Mouse (Mus musculus) kidney, embryonic 14.5 days (tissue): ENCODE measurements at regions not wholly inside any gene's neighbourhood (a gene's known extent, or its start where the extent isn't known, plus 50 kb on each side); places are given as distances from the start of the nearest gene placed in this dataset.

Experiments
- ATAC-seq: fragments of 200-750 bp; cut with Nextera tagmentation; 2 replicates; pipeline ENCODE4 v1.8.0; 2017; ENCODE audit warnings: moderate number of reproducible peaks, mild to moderate bottlenecking, moderate TSS enrichment, moderate library complexity; ENCODE audit not compliant: low FRiP score, low TSS enrichment
- H3K27ac ChIP-seq: fragments of 300-500 bp; sonication (generic); 2 replicates; pipeline ENCODE4 v1.5.1; 2014; ENCODE audit warnings: low read depth, mild to moderate bottlenecking, low read length, moderate library complexity, mixed read lengths
- H3K27me3 ChIP-seq: fragments of 300-500 bp; sonication (generic); 2 replicates; pipeline ENCODE4 v1.6.1; 2014; ENCODE audit warnings: mild to moderate bottlenecking, low read length; ENCODE audit not compliant: control insufficient read depth, insufficient read depth
- H3K36me3 ChIP-seq: fragments of 300-500 bp; sonication (generic); 2 replicates; pipeline ENCODE4 v1.6.1; 2014; ENCODE audit warnings: low read length, mixed read lengths; ENCODE audit not compliant: control insufficient read depth, insufficient read depth
- H3K4me1 ChIP-seq: fragments of 300-500 bp; sonication (generic); 2 replicates; pipeline ENCODE4 v1.6.1; 2014; ENCODE audit warnings: low read length, mixed read lengths; ENCODE audit not compliant: control insufficient read depth, insufficient read depth
- H3K4me2 ChIP-seq: fragments of 300-500 bp; sonication (generic); replicated peaks from 2 replicates; pipeline ENCODE4 v1.6.1; 2014; ENCODE audit warnings: low read depth, mild to moderate bottlenecking, low read length
- H3K4me3 ChIP-seq: fragments of 300-500 bp; sonication (generic); 2 replicates; pipeline ENCODE4 v1.5.1; 2014; ENCODE audit warnings: mild to moderate bottlenecking, low read length
- H3K9ac ChIP-seq: fragments of 300-500 bp; sonication (generic); 2 replicates; pipeline ENCODE4 v1.6.1; 2014; ENCODE audit warnings: low read depth, mild to moderate bottlenecking, low read length, moderate library complexity
- H3K9me3 ChIP-seq: fragments of 300-500 bp; sonication (generic); 2 replicates; pipeline ENCODE4 v1.6.1; 2016; ENCODE audit warnings: low read length; ENCODE audit not compliant: control insufficient read depth
- WGBS: fragments of 180-500 bp; shearing (Covaris S2); extraction: QIAGEN DNeasy Blood & Tissue Kit; methylation state at CpG from one replicate; pipeline ENCODE4 v1.1.7; 2014; 5-methylcytosine and 5-hydroxymethylcytosine counted together

DNA sequence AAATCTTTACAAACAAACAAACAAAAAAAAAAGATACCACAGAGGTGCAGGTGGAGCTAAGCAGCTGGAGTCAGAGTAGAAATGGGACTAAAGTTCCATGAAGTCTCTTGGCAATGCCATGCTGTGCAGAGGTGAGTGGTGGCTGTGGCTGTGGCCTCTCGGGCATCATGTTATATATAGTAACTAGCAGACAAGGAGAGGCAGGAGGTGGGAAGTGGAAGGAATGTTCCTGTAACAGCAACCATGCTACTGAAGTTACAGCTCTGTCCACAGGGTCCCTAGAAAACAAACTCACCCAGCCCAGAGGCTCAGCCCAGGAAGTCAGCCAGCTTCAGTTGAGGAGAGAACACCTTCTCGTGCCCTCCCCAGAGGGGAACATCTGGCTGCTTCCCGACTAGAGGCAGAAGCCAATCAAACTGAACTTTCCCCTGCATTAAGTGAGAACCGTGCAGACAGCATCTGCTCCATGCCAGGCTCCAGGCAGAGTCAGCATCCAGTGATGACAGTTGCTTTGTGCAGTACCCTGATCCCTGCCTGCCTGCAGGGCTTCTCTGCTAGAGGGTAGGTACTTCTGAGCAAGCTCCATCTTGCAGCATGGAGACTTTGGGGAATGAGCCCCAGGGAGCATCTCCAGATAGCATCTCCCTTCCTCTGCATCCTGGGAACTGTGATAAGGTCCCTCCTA, 154.2 kb downstream of the Rybp start:
- no peak overlapping the region for H3K9ac ChIP-seq
- H3K36me3 ChIP-seq, result no peaks in the 10 kb centered on the region
- no peak for ATAC-seq
- H3K4me2 ChIP-seq, result no peak overlapping the region
- H3K4me1 ChIP-seq, result peaks cover 5% of the 10 kb centered on the region; the same call in 1 of the 2 replicates
- whole genome bisulfite sequencing, result 42% methylated on average over 4 of the region's 4 CpGs
- peaks cover 4% of the 10 kb centered on the region; the same call in 1 of the 2 replicates for H3K27me3 ChIP-seq
- no peaks in the 10 kb centered on the region for H3K9me3 ChIP-seq
- H3K27ac ChIP-seq, result no peak overlapping the region
- no peak overlapping the region for H3K4me3 ChIP-seq

DNA sequence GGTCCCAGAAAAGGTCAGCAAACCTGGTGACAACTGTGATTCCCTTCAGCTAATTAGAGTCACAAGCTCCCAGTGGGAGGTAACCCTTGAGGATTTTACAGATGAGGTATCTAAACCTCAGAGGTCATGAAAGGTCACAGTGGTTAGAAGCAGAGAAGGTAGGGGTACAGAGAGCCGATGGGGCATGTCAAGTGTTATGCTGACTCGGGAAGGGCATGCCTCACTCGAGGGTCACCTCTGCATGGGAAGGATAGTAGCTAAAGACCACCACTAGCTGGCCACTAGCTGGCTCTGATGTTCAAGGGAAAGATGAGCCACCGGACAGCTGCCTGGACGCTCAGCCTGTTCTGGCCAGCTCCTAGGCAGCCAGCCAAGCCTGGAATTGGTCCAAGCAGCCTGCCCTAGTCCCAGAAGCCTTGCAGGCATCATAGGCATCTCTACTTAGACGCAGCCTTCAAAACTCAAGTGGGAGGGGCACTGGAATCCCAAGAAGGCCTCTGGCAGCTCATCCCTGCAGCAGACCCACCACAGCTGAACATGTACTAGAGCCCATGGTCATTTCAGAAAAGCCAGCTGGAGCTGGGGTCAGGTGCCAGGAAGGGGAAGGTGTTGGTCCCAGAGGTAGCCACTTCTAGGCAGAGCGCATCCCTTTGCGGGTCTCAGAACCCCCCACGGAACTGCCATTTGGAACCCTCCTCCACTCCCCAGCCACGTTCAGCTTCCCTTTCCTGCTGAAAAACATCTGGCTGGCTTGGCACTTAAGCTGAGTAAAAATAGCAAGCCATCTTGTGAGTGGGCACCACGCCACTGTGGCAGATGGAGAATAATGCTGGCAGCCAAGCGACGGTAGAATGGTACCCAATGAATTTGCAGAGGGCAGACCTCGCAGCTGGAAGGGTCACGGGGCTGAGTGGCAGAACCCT, 159.8 kb downstream of the Rybp start:
- Histone ChIP-seq H3K27ac (no peak overlapping the region), H3K9me3 (no peaks in the 10 kb centered on the region), H3K4me1 (0 out of 2 replicates have a peak, but pooled peaks cover 6% of the 10 kb centered on the region), H3K9ac (no peak overlapping the region), H3K36me3 (no peaks in the 10 kb centered on the region), H3K4me3 (no peak overlapping the region), H3K4me2 (no peak overlapping the region), H3K27me3 (0 out of 2 replicates have a peak, but pooled peaks cover 4% of the 10 kb centered on the region)
- peak; percentile 78 for ATAC-seq
- WGBS, result 39% methylated on average over 15 of the region's 15 CpGs

DNA sequence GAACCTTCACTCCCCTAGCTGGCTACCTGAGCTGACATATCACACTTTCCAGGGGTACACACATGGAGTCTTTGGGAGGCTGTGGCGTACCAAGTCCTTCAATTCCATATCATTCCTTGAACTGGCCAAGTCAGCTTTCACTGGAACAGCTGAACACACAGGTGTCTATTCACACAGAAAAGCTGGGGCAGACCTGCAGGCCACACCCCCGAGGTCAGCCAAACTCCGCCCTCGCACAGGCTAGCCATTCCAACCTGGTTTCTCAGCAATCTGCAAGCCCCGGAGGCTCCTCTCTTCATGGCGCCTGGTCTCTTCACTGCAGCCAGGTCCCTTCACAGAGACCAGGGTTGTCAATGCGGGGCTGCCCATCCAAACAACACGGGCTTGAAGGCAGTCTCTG, 160.5 kb downstream of the Rybp start:
- 67% methylated on average over 8 of the region's 8 CpGs for WGBS
- Histone ChIP-seq H3K36me3 (no peaks in the 10 kb centered on the region), H3K9ac (no peak overlapping the region), H3K9me3 (no peaks in the 10 kb centered on the region), H3K4me3 (no peak overlapping the region), H3K27me3 (0 out of 2 replicates have a peak, but pooled peaks cover 6% of the 10 kb centered on the region), H3K4me2 (no peak overlapping the region), H3K27ac (no peak overlapping the region), H3K4me1 (0 out of 2 replicates have a peak, but pooled peaks cover 6% of the 10 kb centered on the region)
- no peak for ATAC-seq

DNA sequence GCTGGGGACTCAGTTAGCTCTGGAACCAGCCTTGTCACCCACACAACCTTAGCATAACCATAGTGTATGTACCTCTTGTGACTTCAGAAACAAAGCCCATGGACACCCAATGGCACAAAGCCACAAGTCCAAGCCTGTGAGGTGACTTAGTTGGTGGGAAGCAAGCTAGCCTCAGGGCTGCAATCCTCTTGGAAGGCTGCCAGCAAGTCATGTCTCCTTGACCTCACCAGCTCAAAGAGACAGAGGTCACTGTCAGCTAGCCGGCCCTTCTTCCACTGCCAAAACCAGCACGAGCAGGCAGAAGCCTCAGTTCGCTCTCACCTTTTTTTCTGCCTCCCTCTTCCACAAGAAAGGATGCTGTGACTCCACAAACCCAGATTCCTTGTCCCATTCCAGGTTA, 161.0 kb downstream of the Rybp start:
- Histone ChIP-seq H3K9me3 (no peaks in the 10 kb centered on the region), H3K36me3 (no peaks in the 10 kb centered on the region), H3K4me1 (0 out of 2 replicates have a peak, but pooled peaks cover 6% of the 10 kb centered on the region), H3K9ac (no peak overlapping the region), H3K4me3 (no peak overlapping the region), H3K4me2 (no peak overlapping the region), H3K27me3 (0 out of 2 replicates have a peak, but pooled peaks cover 7% of the 10 kb centered on the region), H3K27ac (no peak overlapping the region)
- no peak for ATAC-seq
- WGBS, result 74% methylated on average over 3 of the region's 3 CpGs

DNA sequence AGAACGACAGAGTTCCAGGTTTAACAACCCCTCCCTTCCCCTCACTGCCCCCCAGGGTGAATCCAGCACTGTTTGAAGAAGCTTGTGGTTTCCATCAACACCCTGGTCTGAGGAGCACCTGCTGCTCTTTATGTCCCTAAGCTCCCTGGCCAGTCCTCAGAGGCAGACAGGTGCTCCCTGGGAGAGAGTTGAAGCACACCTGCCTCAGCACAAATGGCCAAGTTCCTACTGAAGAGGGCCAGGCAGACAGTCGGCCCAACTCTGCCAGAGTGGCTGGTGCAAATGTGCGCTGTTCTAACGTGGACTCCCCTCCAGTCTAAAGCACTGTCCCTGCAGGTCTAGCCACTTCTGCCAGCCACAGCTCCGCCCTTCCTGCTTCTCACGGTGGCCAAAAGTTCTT, 166.0 kb downstream of the Rybp start:
- H3K36me3 ChIP-seq, result no peaks in the 10 kb centered on the region
- 0 out of 2 replicates have a peak, but pooled peaks cover 6% of the 10 kb centered on the region for H3K27me3 ChIP-seq
- H3K9ac ChIP-seq, result no peak overlapping the region
- no peak overlapping the region for H3K27ac ChIP-seq
- H3K9me3 ChIP-seq, result no peaks in the 10 kb centered on the region
- no peaks in the 10 kb centered on the region for H3K4me1 ChIP-seq
- WGBS, result 51% methylated on average over 6 of the region's 6 CpGs
- no peak overlapping the region for H3K4me3 ChIP-seq
- ATAC-seq, result no peak
- no peak overlapping the region for H3K4me2 ChIP-seq

DNA sequence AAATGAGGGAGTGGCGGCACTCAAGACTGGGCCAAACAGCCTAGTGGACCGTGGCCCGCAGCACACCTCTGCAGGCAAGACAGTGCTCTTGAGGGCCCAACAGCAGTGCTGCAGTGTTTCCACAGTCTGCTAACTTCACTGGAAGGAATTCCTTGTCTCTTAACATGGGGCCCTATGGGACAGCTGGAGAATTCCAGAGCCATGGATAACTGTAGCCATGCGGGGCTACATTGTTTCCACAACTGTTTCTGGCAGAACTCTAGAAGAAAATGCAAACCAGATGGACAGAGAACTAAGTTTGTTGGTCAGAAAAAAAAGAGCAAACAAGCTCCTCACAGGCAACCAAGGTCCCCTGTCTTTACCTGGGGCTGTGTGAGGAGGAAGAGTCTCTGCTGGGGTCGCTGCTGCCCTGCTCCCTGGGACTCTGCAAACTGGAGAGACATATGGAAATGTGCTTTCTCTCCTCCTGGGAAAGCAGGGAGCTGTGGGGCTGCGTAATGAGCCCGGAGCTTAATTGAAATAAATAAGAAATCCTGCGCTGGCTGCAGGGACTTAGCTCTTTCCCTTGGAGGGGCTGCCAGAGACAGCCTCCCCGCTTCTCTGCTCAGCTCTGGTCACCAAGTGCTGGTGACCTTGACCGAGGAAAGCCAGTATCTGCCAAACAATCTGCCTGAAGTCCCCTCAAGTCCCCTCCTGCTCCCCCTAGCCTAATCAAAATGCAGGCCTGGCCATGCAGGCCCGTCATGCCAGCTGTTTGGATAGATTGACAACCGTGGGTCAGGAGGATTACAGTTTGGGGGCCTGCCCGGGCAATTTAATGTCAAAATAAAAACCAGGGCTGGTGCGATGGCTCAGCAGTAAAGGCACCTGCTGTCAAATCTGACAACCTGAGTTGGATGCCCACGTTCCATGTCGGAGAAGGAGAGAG, 167.0 kb downstream of the Rybp start:
- no peaks in the 10 kb centered on the region for H3K9me3 ChIP-seq
- H3K4me2 ChIP-seq, result no peak overlapping the region
- no peak overlapping the region for H3K4me3 ChIP-seq
- no peak overlapping the region for H3K27ac ChIP-seq
- H3K27me3 ChIP-seq, result 0 out of 2 replicates have a peak, but pooled peaks cover 6% of the 10 kb centered on the region
- H3K4me1 ChIP-seq, result no peaks in the 10 kb centered on the region
- 63% methylated on average over 16 of the region's 16 CpGs for WGBS
- ATAC-seq, result no peak; the same call in 1 of the 2 replicates
- no peak overlapping the region for H3K9ac ChIP-seq
- H3K36me3 ChIP-seq, result no peaks in the 10 kb centered on the region

DNA sequence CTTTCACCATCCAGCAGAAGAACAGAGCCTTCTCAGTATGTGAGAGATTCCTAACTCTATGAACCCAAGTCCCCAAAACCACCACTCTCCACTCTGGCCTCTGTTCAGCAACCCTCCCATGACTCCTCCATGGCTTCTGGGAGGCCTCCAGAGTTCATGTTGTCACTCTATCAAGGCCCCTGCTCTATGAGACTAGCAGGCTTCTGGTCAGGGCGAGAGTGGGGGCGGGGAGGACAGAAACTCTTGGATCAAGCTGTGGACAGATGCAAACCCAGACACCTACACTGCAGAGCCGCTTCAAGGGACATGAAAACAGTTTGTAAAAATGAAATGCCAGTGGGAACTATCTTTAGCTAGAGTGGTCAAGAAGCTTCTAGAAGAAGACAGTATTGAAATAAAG, 170.2 kb downstream of the Rybp start:
- no peak overlapping the region for H3K4me3 ChIP-seq
- no peak overlapping the region for H3K4me2 ChIP-seq
- no peaks in the 10 kb centered on the region for H3K36me3 ChIP-seq
- WGBS, result 84% methylated on average over 3 of the region's 3 CpGs
- no peak overlapping the region for H3K9ac ChIP-seq
- H3K27ac ChIP-seq, result no peak overlapping the region
- H3K27me3 ChIP-seq, result 0 out of 2 replicates have a peak, but pooled peaks cover 6% of the 10 kb centered on the region
- H3K9me3 ChIP-seq, result no peaks in the 10 kb centered on the region
- no peak for ATAC-seq
- peaks cover 12% of the 10 kb centered on the region for H3K4me1 ChIP-seq

DNA sequence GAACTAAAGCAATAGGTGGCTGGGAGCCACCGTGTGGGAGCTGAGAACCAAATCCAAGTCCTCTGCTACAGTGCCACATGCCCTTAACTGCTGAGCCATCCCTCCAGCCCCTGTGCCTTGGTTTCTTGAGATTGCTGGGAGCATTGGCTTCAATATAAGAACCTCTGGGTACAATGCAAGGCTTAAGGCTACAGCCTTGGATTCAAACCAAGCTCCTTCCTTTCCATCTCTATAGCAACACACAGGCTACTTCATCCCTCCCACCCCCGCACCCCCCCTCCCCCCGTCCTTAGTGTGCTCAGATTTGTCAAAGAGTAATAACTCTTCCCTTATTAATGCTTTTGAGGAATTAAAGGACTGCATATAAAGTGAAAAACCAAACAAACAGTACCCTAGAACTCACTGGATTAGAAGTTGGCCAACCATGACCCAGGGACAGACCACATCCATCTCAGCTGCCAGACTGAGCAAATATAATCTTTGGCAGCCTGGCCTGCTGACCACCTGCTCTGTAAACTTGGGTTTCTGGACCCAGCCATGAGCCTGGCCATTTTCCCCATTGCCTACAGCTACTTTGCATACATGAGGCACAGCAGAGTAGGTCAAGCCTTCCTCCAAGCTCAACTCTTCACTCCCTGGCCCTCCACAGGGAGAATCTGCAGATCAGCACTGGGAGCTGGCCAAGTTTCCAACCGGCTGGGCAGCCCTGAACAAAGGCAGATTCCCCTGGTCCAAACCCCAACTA, 173.7 kb downstream of the Rybp start:
- H3K4me2 ChIP-seq, result no peak overlapping the region
- H3K4me3 ChIP-seq, result no peak overlapping the region
- peak; percentile 55 for ATAC-seq
- H3K4me1 ChIP-seq, result peaks cover 26% of the 10 kb centered on the region
- no peak overlapping the region for H3K9ac ChIP-seq
- no peaks in the 10 kb centered on the region for H3K9me3 ChIP-seq
- H3K36me3 ChIP-seq, result no peaks in the 10 kb centered on the region
- WGBS, result 35% methylated on average over 4 of the region's 4 CpGs
- H3K27me3 ChIP-seq, result no peaks in the 10 kb centered on the region
- H3K27ac ChIP-seq, result no peak overlapping the region
